Mouse (Mus musculus): ENCODE measurements at regions not wholly inside any gene's neighbourhood (a gene's known extent, or its start where the extent isn't known, plus 50 kb on each side); places are given as distances from the start of the nearest gene placed in this dataset.

- TF ChIP-seq POLR2A (IDR thresholded peaks at IDR 0.05; ENCODE audit: insufficient read depth, low read depth, low read length), result no peak
- TF ChIP-seq CTCF (IDR thresholded peaks at IDR 0.05; ENCODE audit: insufficient read depth, low read depth, low read length), result no peak
Measured at GRCm38 (mm10) chr16:29968743-29969142, 95.4 kb upstream of the Hes1 start.
